Mouse (Mus musculus): ENCODE data around the gene Prrt1. TPM values are rescaled to one million over a fixed set of nuclear protein-coding genes. Genes with fewer than 3 reads are reported as not detected.

The Prrt1 gene
- polyA plus RNA-seq, 1 experiment from 2014 or later = not detected

DNA sequence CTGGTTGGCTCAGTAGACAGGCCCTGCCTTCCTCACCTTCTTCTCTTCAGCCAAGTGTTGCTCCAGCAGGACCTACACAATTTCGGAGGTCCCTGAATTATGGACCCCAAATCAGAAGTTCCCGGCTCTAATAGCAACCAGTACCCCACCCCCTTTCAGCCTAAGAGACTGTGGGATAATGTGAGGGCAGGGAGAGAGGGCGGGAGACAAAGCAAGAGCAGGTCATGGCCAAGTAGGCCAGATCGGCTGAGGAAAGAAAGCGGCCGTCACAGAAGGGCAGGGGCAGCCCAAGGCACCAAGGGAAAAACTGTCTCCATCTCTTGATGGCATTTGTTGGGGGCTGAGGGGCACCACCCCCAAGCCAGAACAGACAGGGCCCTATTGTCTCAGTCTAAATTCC is 13.5 kb upstream of the Prrt1 start, which contains the start of gene Egfl8:
TSS of gene Egfl8 (minus strand) at position 101 of the 400 bp plus-strand sequence.
- Histone ChIP-seq H3K9me3 (replicated peaks) (no peaks in the 10 kb centered on the region), H3K27me3 (no peaks in the 10 kb centered on the region), H3K27ac (replicated peaks) (no peak within 1 kb of the TSS), H3K4me1 (replicated peaks) (peaks cover 36% of the 10 kb centered on the region), H3K9ac (no peak within 1 kb of the TSS), H3K4me2 (no peak within 1 kb of the TSS), H3K4me3 (replicated peaks) (no peak within 1 kb of the TSS), H3K36me3 (replicated peaks) (peaks cover 41% of the 10 kb centered on the region)
- ATAC-seq (ENCODE audit: insufficient read depth) = no peak
- WGBS (ENCODE audit: insufficient replicate concordance) = 63% methylated on average over 6 of the region's 6 CpGs

DNA sequence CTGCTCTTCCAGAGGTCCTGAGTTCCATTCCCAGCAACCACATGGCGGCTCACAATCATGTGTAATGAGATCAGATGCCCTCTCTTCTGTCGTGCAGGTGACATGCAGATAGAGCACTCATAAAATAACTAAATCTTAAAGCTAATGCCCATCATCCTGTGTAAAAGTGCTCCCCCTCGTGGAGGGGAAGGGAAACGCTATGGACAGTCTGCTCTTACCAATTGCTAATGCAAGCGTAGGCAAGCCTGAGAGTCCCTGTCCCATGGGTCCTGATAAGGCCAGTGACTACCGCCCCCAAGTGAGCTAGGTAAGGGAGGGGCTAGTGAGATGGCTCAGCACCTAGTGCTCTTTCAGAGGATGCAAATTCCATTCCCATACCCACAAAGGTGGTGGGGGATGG is 10.3 kb upstream of the Prrt1 start:
- Histone ChIP-seq H3K4me3 (replicated peaks) (no peak overlapping the region), H3K36me3 (replicated peaks) (peaks cover 33% of the 10 kb centered on the region), H3K27ac (replicated peaks) (no peak overlapping the region), H3K4me2 (no peak overlapping the region), H3K9me3 (replicated peaks) (no peaks in the 10 kb centered on the region), H3K4me1 (replicated peaks) (peaks cover 33% of the 10 kb centered on the region), H3K27me3 (no peaks in the 10 kb centered on the region), H3K9ac (no peak overlapping the region)
- 5% methylated on average over 6 of the region's 6 CpGs for WGBS (ENCODE audit: insufficient replicate concordance)
- peak; percentile 23; the same call in 1 of the 2 replicates for ATAC-seq (ENCODE audit: insufficient read depth)

DNA sequence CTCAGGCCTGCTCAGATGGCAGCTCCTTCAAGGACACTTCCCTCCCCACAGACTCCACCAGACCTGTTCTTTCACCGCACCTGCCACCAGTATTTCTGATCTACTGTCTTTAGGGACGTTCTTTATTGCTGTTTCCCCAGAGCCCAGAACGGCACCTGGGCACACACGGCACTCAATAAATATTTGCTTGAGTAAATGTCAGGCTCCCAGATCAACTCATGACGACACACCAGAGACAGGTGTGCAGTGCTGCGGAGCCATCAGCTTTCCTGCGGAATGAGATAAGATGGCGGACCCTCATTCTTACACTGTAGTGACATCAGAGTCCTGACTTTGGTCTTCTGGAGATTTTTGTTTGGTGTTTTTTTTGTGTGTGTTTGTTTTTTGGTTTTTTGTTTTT is 8.3 kb upstream of the Prrt1 start:
- Histone ChIP-seq H3K4me3 (replicated peaks) (no peak overlapping the region), H3K9me3 (replicated peaks) (no peaks in the 10 kb centered on the region), H3K36me3 (replicated peaks) (peaks cover 35% of the 10 kb centered on the region), H3K4me2 (no peak overlapping the region), H3K9ac (no peak overlapping the region), H3K27me3 (no peaks in the 10 kb centered on the region), H3K27ac (replicated peaks) (no peak overlapping the region), H3K4me1 (replicated peaks) (peaks cover 28% of the 10 kb centered on the region)
- 78% methylated on average over 8 of the region's 8 CpGs for WGBS (ENCODE audit: insufficient replicate concordance)
- no peak for ATAC-seq (ENCODE audit: insufficient read depth)

DNA sequence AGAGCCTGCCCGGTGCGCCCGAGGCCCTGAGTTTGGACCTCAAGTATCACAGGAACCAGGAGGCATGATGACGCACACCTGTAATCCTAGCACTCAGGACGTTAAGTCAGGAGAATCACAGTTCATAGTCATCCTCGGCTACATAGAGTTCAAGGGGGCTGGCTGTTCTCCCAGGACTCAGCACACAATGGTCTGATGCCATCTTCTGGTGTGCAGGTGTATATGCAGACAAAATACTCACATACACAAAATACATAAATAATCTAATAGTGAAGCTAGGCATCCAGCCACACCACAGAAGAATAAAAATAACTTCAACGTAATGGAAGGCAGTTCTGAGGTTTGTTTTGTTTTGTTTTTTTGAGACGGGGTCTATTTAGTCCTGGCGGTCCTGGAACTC is 6.2 kb upstream of the Prrt1 start:
- Histone ChIP-seq H3K9ac (no peak overlapping the region), H3K27ac (replicated peaks) (no peak overlapping the region), H3K4me2 (no peak overlapping the region), H3K27me3 (peaks cover 9% of the 10 kb centered on the region), H3K4me3 (replicated peaks) (no peak overlapping the region), H3K4me1 (replicated peaks) (peaks cover 48% of the 10 kb centered on the region), H3K9me3 (replicated peaks) (no peaks in the 10 kb centered on the region), H3K36me3 (replicated peaks) (peaks cover 23% of the 10 kb centered on the region)
- ATAC-seq (ENCODE audit: insufficient read depth) = no peak
- WGBS (ENCODE audit: insufficient replicate concordance) = 77% methylated on average over 9 of the region's 9 CpGs

DNA sequence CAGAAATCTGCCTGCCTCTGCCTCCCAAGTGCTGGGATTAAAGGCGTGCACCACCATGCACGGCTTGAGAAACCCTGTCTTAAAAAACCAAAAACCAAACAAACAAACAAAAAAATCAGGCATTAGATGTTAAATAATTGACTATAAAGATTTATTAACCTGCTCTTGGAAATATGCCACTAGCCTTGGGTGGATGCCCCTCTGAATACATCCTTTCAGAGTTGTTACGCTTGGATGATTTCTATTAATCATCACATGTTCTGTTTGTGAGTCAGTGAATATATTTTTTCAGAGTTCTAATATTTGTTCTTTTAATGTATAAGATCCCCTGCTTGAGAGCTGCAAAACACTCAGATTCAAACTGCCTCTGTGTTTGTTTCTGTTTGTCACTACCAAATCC is 4.4 kb upstream of the Prrt1 start:
- WGBS (ENCODE audit: insufficient replicate concordance) = 67% methylated on average over 3 of the region's 3 CpGs
- peaks cover 27% of the 10 kb centered on the region for H3K27me3 ChIP-seq
- H3K9ac ChIP-seq = no peak overlapping the region
- H3K36me3 ChIP-seq (replicated peaks) = peaks cover 23% of the 10 kb centered on the region
- H3K9me3 ChIP-seq (replicated peaks) = no peaks in the 10 kb centered on the region
- no peak overlapping the region for H3K4me2 ChIP-seq
- no peak overlapping the region for H3K4me3 ChIP-seq (replicated peaks)
- peaks cover 53% of the 10 kb centered on the region for H3K4me1 ChIP-seq (replicated peaks)
- ATAC-seq (ENCODE audit: insufficient read depth) = no peak
- no peak overlapping the region for H3K27ac ChIP-seq (replicated peaks)

GRCm38 (mm10) chr17:34626062-34626772 is 3.1 kb upstream of the Prrt1 start:
- no peak for ATAC-seq (ENCODE audit: insufficient read depth)
- H3K27ac ChIP-seq (replicated peaks) = peak overlapping the region; percentile 77; the same call in 1 of the 2 replicates

GRCm38 (mm10) chr17:34626773-34627092 is 2.6 kb upstream of the Prrt1 start:
- Histone ChIP-seq H3K4me2 (peak overlapping the region; percentile 89), H3K27ac (replicated peaks) (peak overlapping the region; percentile 77), H3K9ac (peak overlapping the region; percentile 68), H3K9me3 (replicated peaks) (no peaks in the 10 kb centered on the region), H3K36me3 (replicated peaks) (peaks cover 18% of the 10 kb centered on the region), H3K4me1 (replicated peaks) (peaks cover 68% of the 10 kb centered on the region), H3K27me3 (peaks cover 44% of the 10 kb centered on the region), H3K4me3 (replicated peaks) (peak overlapping the region; percentile 66)
- whole genome bisulfite sequencing (ENCODE audit: insufficient replicate concordance) = under 1% methylated on average over 18 of the region's 18 CpGs
- no peak for ATAC-seq (ENCODE audit: insufficient read depth)

More at GRCm38 (mm10) chr17:34626062-34626772, 3.1 kb upstream of the Prrt1 start:
- Histone ChIP-seq H3K4me1 (replicated peaks) (peaks cover 64% of the 10 kb centered on the region), H3K27me3 (peaks cover 39% of the 10 kb centered on the region), H3K36me3 (replicated peaks) (peaks cover 23% of the 10 kb centered on the region), H3K9ac (peak overlapping the region; percentile 68), H3K9me3 (replicated peaks) (no peaks in the 10 kb centered on the region), H3K4me2 (peak overlapping the region; percentile 89), H3K4me3 (replicated peaks) (peak overlapping the region; percentile 66)
- 46% methylated on average over 16 of the region's 16 CpGs for WGBS (ENCODE audit: insufficient replicate concordance)

GRCm38 (mm10) chr17:34627093-34627942 is 2.0 kb upstream of the Prrt1 start:
- peak; percentile 69 for ATAC-seq (ENCODE audit: insufficient read depth)
- peaks cover 70% of the 10 kb centered on the region for H3K4me1 ChIP-seq (replicated peaks)

GRCm38 (mm10) chr17:34627943-34628643 is 1.2 kb upstream of the Prrt1 start, which contains the start of gene Ppt2:
Gene Ppt2 (minus strand): TSS chr17:34628510.
- no peak for ATAC-seq (ENCODE audit: insufficient read depth)
- H3K9ac ChIP-seq = peak within 1 kb of the TSS; percentile 68
- peaks cover 58% of the 10 kb centered on the region for H3K27me3 ChIP-seq
- peak within 1 kb of the TSS; percentile 89 for H3K4me2 ChIP-seq
- peaks cover 10% of the 10 kb centered on the region for H3K36me3 ChIP-seq (replicated peaks)
- H3K27ac ChIP-seq (replicated peaks) = peak within 1 kb of the TSS; percentile 77
- no peaks in the 10 kb centered on the region for H3K9me3 ChIP-seq (replicated peaks)
- H3K4me1 ChIP-seq (replicated peaks) = peaks cover 69% of the 10 kb centered on the region
- peak within 1 kb of the TSS; percentile 66 for H3K4me3 ChIP-seq (replicated peaks)
- WGBS (ENCODE audit: insufficient replicate concordance) = 10% methylated on average over 29 of the region's 29 CpGs

More at GRCm38 (mm10) chr17:34627093-34627942, 2.0 kb upstream of the Prrt1 start:
- under 1% methylated on average over 44 of the region's 45 CpGs for WGBS (ENCODE audit: insufficient replicate concordance)
- H3K9me3 ChIP-seq (replicated peaks) = no peaks in the 10 kb centered on the region
- peak overlapping the region; percentile 89 for H3K4me2 ChIP-seq
- peak overlapping the region; percentile 68 for H3K9ac ChIP-seq
- peaks cover 50% of the 10 kb centered on the region for H3K27me3 ChIP-seq
- peak overlapping the region; percentile 66 for H3K4me3 ChIP-seq (replicated peaks)
- H3K27ac ChIP-seq (replicated peaks) = peak overlapping the region; percentile 77
- peaks cover 15% of the 10 kb centered on the region for H3K36me3 ChIP-seq (replicated peaks)

GRCm38 (mm10) chr17:34628644-34628967 is 727 bp upstream of the Prrt1 start:
- ATAC-seq (ENCODE audit: insufficient read depth) = no peak
- 46% methylated on average over 5 of the region's 5 CpGs for WGBS (ENCODE audit: insufficient replicate concordance)
- no peaks in the 10 kb centered on the region for H3K9me3 ChIP-seq (replicated peaks)
- H3K36me3 ChIP-seq (replicated peaks) = peaks cover 8% of the 10 kb centered on the region
- H3K4me1 ChIP-seq (replicated peaks) = peaks cover 66% of the 10 kb centered on the region
- H3K4me3 ChIP-seq (replicated peaks) = no peak overlapping the region; the same call in 1 of the 2 replicates
- H3K27ac ChIP-seq (replicated peaks) = no peak overlapping the region
- H3K4me2 ChIP-seq = peak overlapping the region; percentile 89
- H3K27me3 ChIP-seq = peaks cover 63% of the 10 kb centered on the region
- H3K9ac ChIP-seq = no peak overlapping the region

Measured in liver, embryonic 15.5 days (tissue).